Mouse (Mus musculus): ENCODE data around the gene Ak5. TPM values are rescaled to one million over a fixed set of nuclear protein-coding genes. Genes with fewer than 3 reads are reported as not detected.

Gene Ak5
- polyA plus RNA-seq, 1 experiment from 2014 or later: 3.7 TPM

GRCm38 (mm10) chr3:152699261-152699660, 31.1 kb upstream of the Ak5 start:
- no peak overlapping the region for H3K9ac ChIP-seq (replicated peaks; ENCODE audit: low read length)
- H3K36me3 ChIP-seq (ENCODE audit: insufficient read depth, low read length): no peaks in the 10 kb centered on the region
- H3K4me2 ChIP-seq (replicated peaks; ENCODE audit: low read depth, low read length): no peak overlapping the region
- no peak overlapping the region for H3K4me3 ChIP-seq (ENCODE audit: low read length)
- 31% methylated on average over 8 of the region's 8 CpGs for WGBS
- ATAC-seq (ENCODE audit: low FRiP score, low TSS enrichment): no peak
- no peak overlapping the region for H3K27ac ChIP-seq (ENCODE audit: low read length)
- no peaks in the 10 kb centered on the region for H3K27me3 ChIP-seq (ENCODE audit: insufficient read depth, low read length)
- H3K9me3 ChIP-seq (ENCODE audit: low read length): no peaks in the 10 kb centered on the region
- H3K4me1 ChIP-seq (ENCODE audit: insufficient read depth, low read length): 0 out of 2 replicates have a peak, but pooled peaks cover 3% of the 10 kb centered on the region

DNA sequence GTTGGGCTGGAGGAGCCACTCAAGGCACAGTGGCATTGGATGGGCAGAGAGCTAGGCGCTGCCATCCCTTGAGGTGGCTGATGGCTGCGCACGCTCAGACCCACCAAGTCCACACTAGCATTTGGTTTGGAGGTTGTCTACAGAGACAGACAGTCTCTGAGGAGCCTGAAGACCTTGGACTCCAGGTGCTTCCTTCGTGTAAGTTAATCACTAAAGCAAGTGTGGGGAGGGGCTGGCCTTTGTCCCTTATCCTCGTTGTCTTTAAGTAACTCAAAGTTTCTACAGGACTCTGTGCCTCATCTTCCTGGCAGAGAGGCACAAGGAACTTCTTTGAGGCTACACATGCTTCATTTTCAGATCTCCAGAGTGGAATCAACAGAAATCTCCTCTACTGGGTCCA, 29.9 kb upstream of the Ak5 start:
- Histone ChIP-seq H3K9ac (replicated peaks; ENCODE audit: low read length) (no peak overlapping the region), H3K9me3 (ENCODE audit: low read length) (no peaks in the 10 kb centered on the region), H3K36me3 (ENCODE audit: insufficient read depth, low read length) (no peaks in the 10 kb centered on the region), H3K27me3 (ENCODE audit: insufficient read depth, low read length) (no peaks in the 10 kb centered on the region), H3K4me1 (ENCODE audit: insufficient read depth, low read length) (0 out of 2 replicates have a peak, but pooled peaks cover 3% of the 10 kb centered on the region), H3K4me3 (ENCODE audit: low read length) (no peak overlapping the region), H3K27ac (ENCODE audit: low read length) (no peak overlapping the region), H3K4me2 (replicated peaks; ENCODE audit: low read depth, low read length) (no peak overlapping the region)
- WGBS: 83% methylated on average over 5 of the region's 5 CpGs
- ATAC-seq (ENCODE audit: low FRiP score, low TSS enrichment): no peak

- ATAC-seq (ENCODE audit: low FRiP score, low TSS enrichment): no peak
- Histone ChIP-seq H3K36me3 (ENCODE audit: insufficient read depth, low read length) (no peaks in the 10 kb centered on the region), H3K27ac (ENCODE audit: low read length) (no peak overlapping the region), H3K4me2 (replicated peaks; ENCODE audit: low read depth, low read length) (no peak overlapping the region), H3K4me1 (ENCODE audit: insufficient read depth, low read length) (no peaks in the 10 kb centered on the region), H3K9ac (replicated peaks; ENCODE audit: low read length) (no peak overlapping the region), H3K9me3 (ENCODE audit: low read length) (no peaks in the 10 kb centered on the region), H3K27me3 (ENCODE audit: insufficient read depth, low read length) (no peaks in the 10 kb centered on the region), H3K4me3 (ENCODE audit: low read length) (no peak overlapping the region)
- WGBS: 87% methylated on average over 3 of the region's 3 CpGs
These were observed 26.8 kb upstream of the Ak5 start for GRCm38 (mm10) chr3:152694950-152695349.

DNA sequence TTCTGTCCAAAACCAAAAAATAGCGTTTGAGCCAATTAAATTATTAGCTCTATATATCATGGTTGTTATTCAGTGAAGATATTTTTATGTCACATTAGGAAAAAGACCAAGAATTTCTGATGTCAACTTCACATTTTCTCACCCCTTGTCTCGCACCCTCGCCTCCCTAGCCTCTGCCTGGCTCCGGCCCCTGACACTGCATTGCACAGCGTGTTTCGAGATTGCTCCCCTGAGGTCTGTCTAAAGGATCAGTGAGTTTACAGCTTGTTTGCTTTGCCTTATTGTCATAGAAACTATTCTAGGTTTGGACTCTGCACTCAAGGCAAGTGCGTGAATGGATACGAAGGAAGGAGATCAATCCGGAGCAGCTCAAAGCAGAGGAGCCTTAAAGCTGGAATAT, 20.9 kb upstream of the Ak5 start:
- no peak overlapping the region for H3K4me3 ChIP-seq (ENCODE audit: low read length)
- 63% methylated on average over 9 of the region's 9 CpGs for WGBS
- no peaks in the 10 kb centered on the region for H3K4me1 ChIP-seq (ENCODE audit: insufficient read depth, low read length)
- H3K27me3 ChIP-seq (ENCODE audit: insufficient read depth, low read length): no peaks in the 10 kb centered on the region
- no peaks in the 10 kb centered on the region for H3K36me3 ChIP-seq (ENCODE audit: insufficient read depth, low read length)
- H3K9me3 ChIP-seq (ENCODE audit: low read length): no peaks in the 10 kb centered on the region
- no peak; the same call in 1 of the 2 replicates for ATAC-seq (ENCODE audit: low FRiP score, low TSS enrichment)
- no peak overlapping the region for H3K9ac ChIP-seq (replicated peaks; ENCODE audit: low read length)
- no peak overlapping the region; the same call in 1 of the 2 replicates for H3K4me2 ChIP-seq (replicated peaks; ENCODE audit: low read depth, low read length)
- H3K27ac ChIP-seq (ENCODE audit: low read length): no peak overlapping the region

GRCm38 (mm10) chr3:152688532-152688931, 20.4 kb upstream of the Ak5 start:
- Histone ChIP-seq H3K4me3 (ENCODE audit: low read length) (no peak overlapping the region), H3K9me3 (ENCODE audit: low read length) (no peaks in the 10 kb centered on the region), H3K4me2 (replicated peaks; ENCODE audit: low read depth, low read length) (no peak overlapping the region), H3K36me3 (ENCODE audit: insufficient read depth, low read length) (no peaks in the 10 kb centered on the region), H3K27me3 (ENCODE audit: insufficient read depth, low read length) (no peaks in the 10 kb centered on the region), H3K4me1 (ENCODE audit: insufficient read depth, low read length) (no peaks in the 10 kb centered on the region), H3K9ac (replicated peaks; ENCODE audit: low read length) (no peak overlapping the region), H3K27ac (ENCODE audit: low read length) (no peak overlapping the region)
- no peak for ATAC-seq (ENCODE audit: low FRiP score, low TSS enrichment)
- WGBS: 73% methylated on average over 5 of the region's 5 CpGs

DNA sequence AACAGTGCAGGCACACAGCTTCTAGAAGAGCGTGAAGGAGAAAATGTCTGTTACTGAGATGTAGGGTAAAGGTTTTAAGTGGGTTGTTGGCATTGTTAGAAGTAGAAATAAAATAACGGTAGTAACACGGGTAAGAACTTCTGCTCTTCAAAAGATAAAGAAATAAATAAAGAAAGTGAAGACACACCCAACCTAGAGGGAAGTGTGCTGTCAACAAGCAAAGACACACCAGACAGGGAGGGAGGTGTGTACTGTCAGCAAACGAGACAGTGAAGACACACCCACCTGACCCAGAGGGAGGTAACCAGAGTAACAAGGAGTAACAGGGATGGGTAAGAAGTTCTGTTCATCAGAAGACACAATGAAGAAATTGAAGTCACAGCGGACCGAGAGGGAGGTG, 6.5 kb upstream of the Ak5 start:
- H3K4me1 ChIP-seq (ENCODE audit: insufficient read depth, low read length): peaks cover 10% of the 10 kb centered on the region; the same call in 1 of the 2 replicates
- H3K9ac ChIP-seq (replicated peaks; ENCODE audit: low read length): no peak overlapping the region
- ATAC-seq (ENCODE audit: low FRiP score, low TSS enrichment): no peak
- H3K27me3 ChIP-seq (ENCODE audit: insufficient read depth, low read length): no peaks in the 10 kb centered on the region
- no peak overlapping the region for H3K27ac ChIP-seq (ENCODE audit: low read length)
- no peaks in the 10 kb centered on the region for H3K9me3 ChIP-seq (ENCODE audit: low read length)
- no peak overlapping the region for H3K4me2 ChIP-seq (replicated peaks; ENCODE audit: low read depth, low read length)
- 72% methylated on average over 6 of the region's 6 CpGs for whole genome bisulfite sequencing
- no peaks in the 10 kb centered on the region for H3K36me3 ChIP-seq (ENCODE audit: insufficient read depth, low read length)
- no peak overlapping the region for H3K4me3 ChIP-seq (ENCODE audit: low read length)

- H3K4me1 ChIP-seq (ENCODE audit: insufficient read depth, low read length): peaks cover 10% of the 10 kb centered on the region
- no peak overlapping the region for H3K27ac ChIP-seq (ENCODE audit: low read length)
- H3K4me2 ChIP-seq (replicated peaks; ENCODE audit: low read depth, low read length): no peak overlapping the region
- ATAC-seq (ENCODE audit: low FRiP score, low TSS enrichment): no peak
- 70% methylated on average over 3 of the region's 3 CpGs for WGBS
- no peaks in the 10 kb centered on the region for H3K9me3 ChIP-seq (ENCODE audit: low read length)
- H3K4me3 ChIP-seq (ENCODE audit: low read length): no peak overlapping the region
- no peaks in the 10 kb centered on the region for H3K36me3 ChIP-seq (ENCODE audit: insufficient read depth, low read length)
- H3K9ac ChIP-seq (replicated peaks; ENCODE audit: low read length): no peak overlapping the region
- peaks cover 29% of the 10 kb centered on the region for H3K27me3 ChIP-seq (ENCODE audit: insufficient read depth, low read length)
These were observed 1.6 kb upstream of the Ak5 start for GRCm38 (mm10) chr3:152669783-152670182.

DNA sequence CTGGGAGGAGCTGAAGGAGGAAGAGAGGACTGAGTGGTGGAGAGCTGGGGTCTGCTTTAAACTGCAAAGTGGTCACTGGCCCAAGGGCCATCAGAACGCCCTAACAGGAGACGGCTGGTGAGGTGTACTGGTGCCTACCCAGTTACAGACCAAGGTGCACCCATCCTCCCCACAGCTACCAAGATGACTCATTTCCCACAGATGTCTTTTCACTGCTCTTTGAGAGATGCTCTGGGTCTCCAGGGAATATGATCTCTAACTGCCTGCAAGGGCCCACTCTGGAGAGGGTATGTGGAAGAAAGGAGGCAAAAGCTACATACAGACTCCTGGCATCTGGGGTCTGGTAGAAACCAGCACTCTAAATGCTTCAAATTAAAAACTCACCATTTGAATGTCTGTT, 633 bp upstream of the Ak5 start:
- H3K27me3 ChIP-seq (ENCODE audit: insufficient read depth, low read length): peaks cover 29% of the 10 kb centered on the region
- H3K4me3 ChIP-seq (ENCODE audit: low read length): no peak overlapping the region
- WGBS: 78% methylated on average over 2 of the region's 2 CpGs
- no peaks in the 10 kb centered on the region for H3K36me3 ChIP-seq (ENCODE audit: insufficient read depth, low read length)
- ATAC-seq (ENCODE audit: low FRiP score, low TSS enrichment): no peak
- H3K4me1 ChIP-seq (ENCODE audit: insufficient read depth, low read length): peaks cover 10% of the 10 kb centered on the region
- no peaks in the 10 kb centered on the region for H3K9me3 ChIP-seq (ENCODE audit: low read length)
- no peak overlapping the region for H3K9ac ChIP-seq (replicated peaks; ENCODE audit: low read length)
- H3K4me2 ChIP-seq (replicated peaks; ENCODE audit: low read depth, low read length): no peak overlapping the region
- H3K27ac ChIP-seq (ENCODE audit: low read length): no peak overlapping the region

- Histone ChIP-seq H3K27me3 (ENCODE audit: insufficient read depth, low read length) (peaks cover 29% of the 10 kb centered on the region), H3K9me3 (ENCODE audit: low read length) (no peaks in the 10 kb centered on the region)
- ATAC-seq (ENCODE audit: low FRiP score, low TSS enrichment): peak; percentile 77
These were observed 576 bp downstream of the Ak5 start for GRCm38 (mm10) chr3:152667356-152668211.

DNA sequence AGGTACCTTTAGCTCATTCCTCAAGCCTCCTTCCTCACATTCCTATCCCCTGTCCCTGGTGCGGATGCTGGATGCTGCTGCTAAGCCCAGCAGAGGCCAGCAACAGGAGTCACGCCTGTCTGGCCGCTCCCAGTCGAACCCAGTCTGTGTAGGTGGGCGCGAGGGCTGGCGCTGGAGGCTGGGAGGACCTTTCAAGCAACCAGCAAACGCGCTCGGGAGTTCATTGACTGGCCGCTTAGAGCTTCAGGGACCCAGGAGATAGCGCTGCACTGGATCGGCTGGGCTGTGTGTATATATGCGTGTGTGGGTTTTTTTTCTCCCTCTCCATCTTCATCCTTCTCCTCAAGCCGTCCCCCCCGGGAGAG, 1.2 kb downstream of the Ak5 start:
- peak; percentile 73 for ATAC-seq (ENCODE audit: low FRiP score, low TSS enrichment)
- peak overlapping the region; percentile 98 for H3K4me2 ChIP-seq (replicated peaks; ENCODE audit: low read depth, low read length)
- peaks cover 10% of the 10 kb centered on the region for H3K4me1 ChIP-seq (ENCODE audit: insufficient read depth, low read length)
- no peak overlapping the region for H3K27ac ChIP-seq (ENCODE audit: low read length)
- no peaks in the 10 kb centered on the region for H3K9me3 ChIP-seq (ENCODE audit: low read length)
- no peaks in the 10 kb centered on the region for H3K36me3 ChIP-seq (ENCODE audit: insufficient read depth, low read length)
- under 1% methylated on average over 16 of the region's 16 CpGs for WGBS
- H3K9ac ChIP-seq (replicated peaks; ENCODE audit: low read length): peak overlapping the region; percentile 68
- peaks cover 29% of the 10 kb centered on the region for H3K27me3 ChIP-seq (ENCODE audit: insufficient read depth, low read length)
- H3K4me3 ChIP-seq (ENCODE audit: low read length): peak overlapping the region; percentile 61

More at GRCm38 (mm10) chr3:152667356-152668211, 576 bp downstream of the Ak5 start:
- Histone ChIP-seq H3K4me1 (ENCODE audit: insufficient read depth, low read length) (peaks cover 10% of the 10 kb centered on the region), H3K9ac (replicated peaks; ENCODE audit: low read length) (peak overlapping the region; percentile 68), H3K36me3 (ENCODE audit: insufficient read depth, low read length) (no peaks in the 10 kb centered on the region), H3K4me2 (replicated peaks; ENCODE audit: low read depth, low read length) (peak overlapping the region; percentile 98), H3K4me3 (ENCODE audit: low read length) (peak overlapping the region; percentile 61), H3K27ac (ENCODE audit: low read length) (no peak overlapping the region)
- under 1% methylated on average over 66 of the region's 82 CpGs for WGBS
